Mouse (Mus musculus) testis, adult 2 months (tissue): ENCODE data around the gene Barhl1.

Experiments used
- CTCF ChIP-seq: fragments of 200-500 bp; IDR thresholded peaks from 2 replicates; pipeline ENCODE4 v1.5.1; 2012; ENCODE audit warnings: low read depth, mild to moderate bottlenecking, inconsistent platforms, low read length, moderate library complexity; ENCODE audit not compliant: control insufficient read depth, insufficient read depth, insufficient replicate concordance
- POLR2A ChIP-seq: fragments of 200-500 bp; IDR thresholded peaks from 2 replicates; pipeline ENCODE4 v1.6.1; 2012; ENCODE audit warnings: low read depth, mild to moderate bottlenecking, inconsistent platforms, low read length, moderate library complexity; ENCODE audit not compliant: control insufficient read depth

DNA sequence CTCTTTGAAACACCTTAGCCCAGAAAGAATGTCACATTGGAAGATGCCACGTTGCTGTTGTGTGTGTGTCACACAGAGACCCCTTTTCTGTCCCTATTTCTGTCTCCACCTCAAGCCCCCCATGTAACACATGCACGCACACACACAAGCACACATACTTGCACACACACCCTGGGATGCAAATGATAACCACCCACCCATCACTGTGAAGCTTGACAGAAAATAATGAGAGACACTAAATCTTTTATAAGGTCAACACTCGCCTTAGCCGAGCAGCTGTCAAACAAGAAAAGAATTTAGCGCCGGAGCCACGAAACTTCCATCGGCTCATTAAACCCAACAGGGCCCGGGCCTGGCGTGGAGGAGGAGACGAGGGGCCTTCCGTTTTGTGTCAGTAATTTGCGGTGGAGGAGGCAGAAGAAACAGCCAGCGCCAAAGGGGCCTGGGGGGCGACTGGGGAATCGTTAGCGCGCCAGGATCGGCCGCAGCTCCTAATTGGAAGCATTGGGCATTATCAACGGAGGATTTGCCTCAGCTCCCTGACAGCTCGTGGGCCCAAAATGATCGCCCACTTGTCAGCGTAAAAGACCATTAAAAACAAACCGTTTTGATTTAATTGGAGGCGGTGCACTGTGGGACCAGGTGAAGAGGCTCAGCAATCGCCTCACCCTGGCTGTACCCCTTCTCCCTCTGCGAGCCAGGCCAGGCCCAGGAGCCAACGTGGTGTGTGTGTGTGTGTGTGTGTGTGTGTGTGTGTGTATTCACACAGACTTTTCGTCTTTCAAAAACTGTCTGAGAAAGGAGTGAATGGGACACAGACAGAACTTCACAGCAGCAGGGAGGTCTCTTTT lies 27.4 kb upstream of the Barhl1 start:
- TF ChIP-seq CTCF, result no peak
- no peak for TF ChIP-seq POLR2A
